Mouse (Mus musculus) spleen, adult 12 weeks (tissue): Measurements from ENCODE around the gene Dctn2.

Experiments used
- DNase-seq: peaks from one replicate; pipeline ENCODE4 v3.0.0; 2022; ENCODE audit warnings: low spot score

The Dctn2 gene

GRCm38 (mm10) chr10:127266112-127267091 is at the start of gene Dctn2:
TSS of gene Dctn2 (plus strand) at chr10:127266368.
- peak; percentile 88 for DNase-seq

GRCm38 (mm10) chr10:127216456-127216855 is 49.7 kb upstream of the Dctn2 start:
- DNase-seq, result no peak

GRCm38 (mm10) chr10:127217177-127217576 is 49.0 kb upstream of the Dctn2 start:
- no peak for DNase-seq

- DNase-seq, result no peak
These were observed 47.8 kb upstream of the Dctn2 start for GRCm38 (mm10) chr10:127218339-127218738.

- DNase-seq, result no peak
These were observed 41.0 kb upstream of the Dctn2 start for GRCm38 (mm10) chr10:127225213-127225612.

GRCm38 (mm10) chr10:127225732-127226131 is 40.4 kb upstream of the Dctn2 start:
- no peak for DNase-seq

- no peak for DNase-seq
These were observed 39.8 kb upstream of the Dctn2 start for GRCm38 (mm10) chr10:127226318-127226895.

- no peak for DNase-seq
These were observed 39.0 kb upstream of the Dctn2 start for GRCm38 (mm10) chr10:127227163-127227562.

GRCm38 (mm10) chr10:127228897-127229296 is 37.3 kb upstream of the Dctn2 start:
- peak; percentile 42 for DNase-seq

GRCm38 (mm10) chr10:127230693-127231092 is 35.5 kb upstream of the Dctn2 start:
- no peak for DNase-seq

GRCm38 (mm10) chr10:127231741-127232140 is 34.4 kb upstream of the Dctn2 start:
- no peak for DNase-seq

- no peak for DNase-seq
These were observed 33.0 kb upstream of the Dctn2 start for GRCm38 (mm10) chr10:127233141-127233540.

- no peak for DNase-seq
These were observed 29.6 kb upstream of the Dctn2 start for GRCm38 (mm10) chr10:127236541-127236940.

GRCm38 (mm10) chr10:127238241-127238824 is 27.8 kb upstream of the Dctn2 start:
- no peak for DNase-seq

GRCm38 (mm10) chr10:127250810-127251209 is 15.4 kb upstream of the Dctn2 start:
- DNase-seq, result no peak

GRCm38 (mm10) chr10:127255625-127256345 is 10.4 kb upstream of the Dctn2 start:
- DNase-seq, result no peak

- no peak for DNase-seq
These were observed 8.4 kb upstream of the Dctn2 start for GRCm38 (mm10) chr10:127257790-127258189.

GRCm38 (mm10) chr10:127258489-127258888 is 7.7 kb upstream of the Dctn2 start:
- no peak for DNase-seq

- DNase-seq, result no peak
These were observed 4.2 kb upstream of the Dctn2 start for GRCm38 (mm10) chr10:127261706-127262547.

- DNase-seq, result peak; percentile 26
These were observed 3.4 kb upstream of the Dctn2 start, which contains the start of gene Kif5a for GRCm38 (mm10) chr10:127262548-127263398. TSS of gene Kif5a (minus strand) at chr10:127263348.
